Mouse (Mus musculus): ENCODE measurements around the gene Myo18a. TPM values are rescaled to one million over a fixed set of nuclear protein-coding genes. Genes with fewer than 3 reads are reported as not detected.
A peak's percentile ranks its signal among the peaks of the same experiment; 100 is the strongest.

Gene Myo18a
- polyA plus RNA-seq, 1 experiment from 2014 or later: 24.6 TPM

GRCm38 (mm10) chr11:77810018-77810417 lies 47.0 kb downstream of the Myo18a start:
- Histone ChIP-seq H3K4me1 (peaks cover 42% of the 10 kb centered on the region), H3K4me3 (no peak overlapping the region), H3K9me3 (replicated peaks) (no peaks in the 10 kb centered on the region), H3K27ac (replicated peaks) (no peak overlapping the region), H3K36me3 (peaks cover 12% of the 10 kb centered on the region), H3K27me3 (ENCODE audit: low read depth, poor library complexity, severe bottlenecking) (no peaks in the 10 kb centered on the region)
- DNase-seq (ENCODE audit: low spot score): no peak
- WGBS: 89% methylated on average over 6 of the region's 6 CpGs

- Histone ChIP-seq H3K27me3 (ENCODE audit: low read depth, poor library complexity, severe bottlenecking) (no peaks in the 10 kb centered on the region), H3K27ac (replicated peaks) (no peak overlapping the region), H3K9me3 (replicated peaks) (no peaks in the 10 kb centered on the region), H3K4me3 (no peak overlapping the region), H3K4me1 (peaks cover 8% of the 10 kb centered on the region), H3K36me3 (peaks cover 25% of the 10 kb centered on the region)
- DNase-seq (ENCODE audit: low spot score): no peak
- 83% methylated on average over 2 of the region's 2 CpGs for WGBS
Measured at GRCm38 (mm10) chr11:77813969-77814368, 50.9 kb downstream of the Myo18a start.

DNA sequence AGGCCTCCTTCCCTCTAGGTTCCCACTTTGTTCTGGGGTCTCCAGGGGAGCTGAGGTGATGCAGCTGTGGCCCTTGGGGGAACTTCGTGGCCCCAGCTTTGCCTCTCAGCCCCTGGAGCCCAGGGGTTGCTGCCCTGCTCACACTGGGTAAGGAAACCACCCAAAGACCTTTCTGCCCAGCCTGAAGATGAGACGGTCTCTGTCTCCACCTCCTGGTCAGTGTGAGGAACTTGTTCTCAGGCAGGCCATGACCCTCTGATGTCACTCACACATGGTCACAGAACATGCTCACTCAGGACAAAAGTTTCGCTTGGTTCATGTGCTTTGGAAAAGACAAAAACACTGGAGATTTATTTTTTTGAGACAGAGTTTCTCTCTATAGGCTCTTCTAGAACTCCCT lies 53.0 kb downstream of the Myo18a start:
- H3K4me1 ChIP-seq: peaks cover 3% of the 10 kb centered on the region; the same call in 1 of the 2 replicates
- 22% methylated on average over 3 of the region's 3 CpGs for WGBS
- no peaks in the 10 kb centered on the region for H3K9me3 ChIP-seq (replicated peaks)
- H3K36me3 ChIP-seq: peaks cover 43% of the 10 kb centered on the region
- H3K27me3 ChIP-seq (ENCODE audit: low read depth, poor library complexity, severe bottlenecking): no peaks in the 10 kb centered on the region
- DNase-seq (ENCODE audit: low spot score): peak; percentile 68
- H3K27ac ChIP-seq (replicated peaks): no peak overlapping the region
- H3K4me3 ChIP-seq: no peak overlapping the region

- Histone ChIP-seq H3K4me3 (no peak overlapping the region), H3K9me3 (replicated peaks) (no peaks in the 10 kb centered on the region), H3K4me1 (peaks cover 29% of the 10 kb centered on the region), H3K36me3 (peaks cover 66% of the 10 kb centered on the region), H3K27ac (replicated peaks) (no peak overlapping the region), H3K27me3 (ENCODE audit: low read depth, poor library complexity, severe bottlenecking) (peaks cover 17% of the 10 kb centered on the region; the same call in 1 of the 2 replicates)
- peak; percentile 64 for DNase-seq (ENCODE audit: low spot score)
- WGBS: 16% methylated on average over 8 of the region's 8 CpGs
Measured at GRCm38 (mm10) chr11:77821648-77822047, 58.6 kb downstream of the Myo18a start.

- DNase-seq (ENCODE audit: low spot score): peak; percentile 82
- Histone ChIP-seq H3K4me3 (no peak overlapping the region), H3K9me3 (replicated peaks) (no peaks in the 10 kb centered on the region), H3K27me3 (ENCODE audit: low read depth, poor library complexity, severe bottlenecking) (peaks cover 17% of the 10 kb centered on the region; the same call in 1 of the 2 replicates), H3K4me1 (peaks cover 36% of the 10 kb centered on the region), H3K27ac (replicated peaks) (peak overlapping the region; percentile 39; the same call in 1 of the 2 replicates), H3K36me3 (peaks cover 69% of the 10 kb centered on the region)
- WGBS: 15% methylated on average over 7 of the region's 7 CpGs
Measured at GRCm38 (mm10) chr11:77822781-77823180, 59.7 kb downstream of the Myo18a start.

GRCm38 (mm10) chr11:77825853-77826252 lies 62.8 kb downstream of the Myo18a start:
- peaks cover 28% of the 10 kb centered on the region; the same call in 1 of the 2 replicates for H3K27me3 ChIP-seq (ENCODE audit: low read depth, poor library complexity, severe bottlenecking)
- peaks cover 68% of the 10 kb centered on the region for H3K36me3 ChIP-seq

DNA sequence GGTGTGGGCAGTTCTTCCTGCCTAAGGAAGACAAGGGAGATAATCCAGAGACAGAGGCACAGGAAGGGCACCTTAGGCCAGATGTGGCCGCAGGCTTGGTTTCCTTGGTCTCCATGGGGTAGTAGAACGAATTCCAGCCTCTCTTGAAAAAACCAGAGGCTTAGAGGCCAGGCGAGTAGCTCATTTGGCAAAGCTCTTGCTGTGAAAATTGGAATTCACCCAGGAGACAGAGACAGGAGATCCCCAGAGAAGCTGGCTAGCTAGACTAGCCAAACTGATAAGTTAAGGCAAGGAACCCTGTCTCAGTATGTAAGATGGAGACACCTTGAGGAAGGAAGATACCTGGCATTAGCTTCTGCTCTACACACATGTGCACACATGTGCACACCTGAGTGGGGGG lies 63.3 kb downstream of the Myo18a start:
- H3K4me1 ChIP-seq: peaks cover 50% of the 10 kb centered on the region
- no peaks in the 10 kb centered on the region for H3K9me3 ChIP-seq (replicated peaks)
- no peak overlapping the region for H3K4me3 ChIP-seq
- WGBS: 43% methylated on average over 3 of the region's 3 CpGs
- H3K27me3 ChIP-seq (ENCODE audit: low read depth, poor library complexity, severe bottlenecking): peaks cover 28% of the 10 kb centered on the region; the same call in 1 of the 2 replicates
- H3K27ac ChIP-seq (replicated peaks): no peak overlapping the region
- peaks cover 66% of the 10 kb centered on the region for H3K36me3 ChIP-seq
- no peak for DNase-seq (ENCODE audit: low spot score)

More at GRCm38 (mm10) chr11:77825853-77826252, 62.8 kb downstream of the Myo18a start:
- WGBS: under 1% methylated on average over 5 of the region's 5 CpGs
- no peak overlapping the region for H3K4me3 ChIP-seq
- H3K9me3 ChIP-seq (replicated peaks): no peaks in the 10 kb centered on the region
- H3K4me1 ChIP-seq: peaks cover 48% of the 10 kb centered on the region
- DNase-seq (ENCODE audit: low spot score): peak; percentile 67
- H3K27ac ChIP-seq (replicated peaks): no peak overlapping the region

DNA sequence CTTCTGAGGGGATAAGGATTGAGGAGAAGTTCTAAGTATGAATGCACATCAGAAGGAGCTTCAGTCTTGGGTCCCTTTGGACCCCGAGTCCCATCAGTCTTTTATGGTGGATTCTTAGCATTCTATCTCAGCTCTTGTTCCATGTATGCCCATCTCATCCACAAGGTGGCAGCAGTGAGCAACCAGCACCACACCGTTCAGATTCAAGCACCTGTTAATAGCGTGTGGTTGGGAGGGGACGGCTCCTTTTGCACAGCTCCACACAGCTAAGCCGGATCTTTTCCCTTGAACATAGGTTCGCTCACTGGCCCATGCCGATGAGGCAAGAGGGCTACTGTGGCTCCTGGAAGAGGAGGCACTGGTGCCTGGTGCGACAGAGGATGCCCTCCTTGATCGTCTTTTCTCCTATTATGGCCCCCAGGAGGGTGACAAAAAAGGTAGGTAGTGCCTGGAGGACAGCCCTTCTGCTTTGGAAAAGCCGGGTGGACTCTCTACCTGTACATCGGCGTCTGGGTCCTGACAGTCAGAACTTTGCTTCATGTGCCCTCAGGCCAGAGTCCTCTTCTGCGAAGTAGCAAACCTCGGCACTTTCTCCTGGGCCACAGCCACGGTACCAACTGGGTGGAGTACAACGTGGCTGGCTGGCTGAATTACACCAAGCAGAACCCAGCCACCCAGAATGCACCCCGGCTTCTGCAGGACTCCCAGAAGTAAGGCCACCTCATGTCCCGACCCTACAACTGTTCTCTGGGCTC lies 64.4 kb downstream of the Myo18a start:
- DNase-seq (ENCODE audit: low spot score): peak; percentile 77
- Histone ChIP-seq H3K36me3 (peaks cover 68% of the 10 kb centered on the region), H3K27ac (replicated peaks) (peak overlapping the region; percentile 14; the same call in 1 of the 2 replicates), H3K4me3 (no peak overlapping the region), H3K9me3 (replicated peaks) (no peaks in the 10 kb centered on the region), H3K4me1 (peaks cover 43% of the 10 kb centered on the region), H3K27me3 (ENCODE audit: low read depth, poor library complexity, severe bottlenecking) (peaks cover 28% of the 10 kb centered on the region; the same call in 1 of the 2 replicates)
- WGBS: 53% methylated on average over 18 of the region's 18 CpGs

DNA sequence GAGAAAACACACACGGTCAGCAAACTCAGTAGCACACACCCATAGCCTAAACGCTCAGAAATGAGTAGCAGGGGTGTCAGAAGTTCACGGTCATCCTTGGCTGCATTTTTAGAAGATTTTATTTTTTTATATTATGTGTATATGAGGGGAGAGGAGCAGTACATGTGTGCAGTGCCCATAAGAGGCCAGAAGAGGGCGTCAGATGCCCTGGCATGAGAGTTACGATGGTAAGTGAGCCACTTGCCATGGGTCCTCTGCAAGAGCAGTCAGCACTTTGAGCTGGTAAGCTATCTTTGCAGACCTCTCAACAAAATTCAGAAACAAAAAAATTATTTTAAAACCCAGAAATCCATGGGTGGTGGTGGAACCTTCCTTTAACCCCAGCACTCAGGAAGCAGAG lies 65.1 kb downstream of the Myo18a start:
- Histone ChIP-seq H3K27ac (replicated peaks) (no peak overlapping the region), H3K4me1 (peaks cover 36% of the 10 kb centered on the region), H3K9me3 (replicated peaks) (no peaks in the 10 kb centered on the region), H3K36me3 (peaks cover 73% of the 10 kb centered on the region), H3K27me3 (ENCODE audit: low read depth, poor library complexity, severe bottlenecking) (peaks cover 28% of the 10 kb centered on the region; the same call in 1 of the 2 replicates), H3K4me3 (no peak overlapping the region)
- no peak for DNase-seq (ENCODE audit: low spot score)
- WGBS: 87% methylated on average over 5 of the region's 5 CpGs

GRCm38 (mm10) chr11:77829043-77829841 lies 66.2 kb downstream of the Myo18a start:
- H3K27ac ChIP-seq (replicated peaks): peak overlapping the region; percentile 42; the same call in 1 of the 2 replicates
- no peak overlapping the region for H3K4me3 ChIP-seq
- H3K4me1 ChIP-seq: peaks cover 35% of the 10 kb centered on the region
- 87% methylated on average over 23 of the region's 23 CpGs for WGBS
- DNase-seq (ENCODE audit: low spot score): no peak
- peaks cover 24% of the 10 kb centered on the region; the same call in 1 of the 2 replicates for H3K27me3 ChIP-seq (ENCODE audit: low read depth, poor library complexity, severe bottlenecking)
- H3K36me3 ChIP-seq: peaks cover 72% of the 10 kb centered on the region
- H3K9me3 ChIP-seq (replicated peaks): no peaks in the 10 kb centered on the region

GRCm38 (mm10) chr11:77830875-77831274 lies 67.8 kb downstream of the Myo18a start:
- no peak for DNase-seq (ENCODE audit: low spot score)
- Histone ChIP-seq H3K36me3 (peaks cover 75% of the 10 kb centered on the region), H3K27me3 (ENCODE audit: low read depth, poor library complexity, severe bottlenecking) (peaks cover 16% of the 10 kb centered on the region; the same call in 1 of the 2 replicates), H3K4me1 (peaks cover 31% of the 10 kb centered on the region), H3K4me3 (no peak overlapping the region), H3K9me3 (replicated peaks) (no peaks in the 10 kb centered on the region), H3K27ac (replicated peaks) (no peak overlapping the region)
- whole genome bisulfite sequencing: 71% methylated on average over 7 of the region's 7 CpGs

DNA sequence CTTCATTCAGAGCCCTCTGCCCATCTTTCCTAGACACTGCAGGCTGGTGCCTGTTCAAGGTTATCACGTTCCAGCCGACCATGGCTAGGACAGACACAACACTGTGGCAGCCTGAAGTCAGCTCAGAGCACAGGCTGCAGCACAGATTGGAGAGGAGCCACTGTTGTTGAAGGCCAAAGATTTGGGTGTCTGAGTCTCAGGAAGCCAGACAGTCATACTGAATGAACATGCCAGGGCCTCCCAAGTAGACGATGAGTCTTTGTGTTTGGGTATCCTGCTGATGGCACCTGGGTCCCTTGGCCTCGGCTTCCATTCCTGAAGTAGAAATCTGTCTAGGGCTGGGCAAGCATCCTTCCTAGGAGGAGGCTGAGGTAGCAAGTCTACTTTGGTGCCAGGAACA lies 69.5 kb downstream of the Myo18a start:
- Histone ChIP-seq H3K9me3 (replicated peaks) (no peaks in the 10 kb centered on the region), H3K4me1 (peaks cover 30% of the 10 kb centered on the region), H3K4me3 (no peak overlapping the region), H3K27me3 (ENCODE audit: low read depth, poor library complexity, severe bottlenecking) (peaks cover 12% of the 10 kb centered on the region; the same call in 1 of the 2 replicates), H3K27ac (replicated peaks) (no peak overlapping the region), H3K36me3 (peaks cover 89% of the 10 kb centered on the region)
- WGBS: 90% methylated on average over 4 of the region's 4 CpGs
- DNase-seq (ENCODE audit: low spot score): no peak

Data from midbrain, embryonic 10.5 days (tissue).